Mouse (Mus musculus) Patski (cell line): ENCODE measurements around the gene Amy2a3. TPM values are rescaled to one million over a fixed set of nuclear protein-coding genes. Genes with fewer than 3 reads are reported as not detected.
"Not testable (repeated sequence)": the region's sequence is repeated elsewhere in the genome, so short reads cannot be mapped to it uniquely, and the experiment has no call there.

Experiments
- ATAC-seq: fragments of 100-300 bp; one replicate; pipeline ENCODE4 v1.8.0; 2021
- CTCF ChIA-PET: fragments of 350-600 bp; sonication (Branson Sonifier 250); formaldehyde crosslinking; loops from one replicate; lab custom pipeline; 2022; ENCODE audit warnings: inconsistent platforms; lab: Charles Lee
- POLR2A ChIA-PET: fragments of 350-600 bp; sonication (Branson Sonifier 250); formaldehyde crosslinking; loops from one replicate; lab custom pipeline; 2022; ENCODE audit warnings: antibody characterized with exemption, inconsistent platforms; lab: Charles Lee
- DNase-seq: peaks from one replicate; pipeline ENCODE4 v3.0.0-alpha.2; 2011; ENCODE audit warnings: low read depth, low spot score
- H3K27me3 ChIP-seq: fragments of 371-371 bp; one replicate; pipeline ENCODE4 v1.5.1; 2021
- in situ Hi-C: fragments of 300-500 bp; cut with MboI; formaldehyde crosslinking; loops from 3 replicates; pipeline ENCODE4 v1.11.1; 2018; ENCODE audit warnings: low pct_unique_long_range_greater_than_20kb, mixed read lengths
- polyA plus RNA-seq: library from polyadenylated mRNA; unstranded; gene quantifications from one replicate; pipeline ENCODE4 v1.2.3, GENCODE M21; 2021

Amy2a3 gene
- polyA plus RNA-seq = not detected

GRCm38 (mm10) chr3:113323952-113324351 lies at the start of gene Amy2a3:
Gene Amy2a3 (minus strand): TSS chr3:113324052.
- CTCF ChIA-PET, POLR2A ChIA-PET, DNase-seq, H3K27me3 ChIP-seq, ATAC-seq, in situ Hi-C loops: not testable (repeated sequence)

- CTCF ChIA-PET, DNase-seq, POLR2A ChIA-PET, in situ Hi-C loops, ATAC-seq, H3K27me3 ChIP-seq: not testable (repeated sequence)
Observed at GRCm38 (mm10) chr3:113356558-113356957, 32.7 kb upstream of the Amy2a3 start, which contains the start of gene Amy2a2. Gene Amy2a2 (minus strand): TSS chr3:113356658.

DNA sequence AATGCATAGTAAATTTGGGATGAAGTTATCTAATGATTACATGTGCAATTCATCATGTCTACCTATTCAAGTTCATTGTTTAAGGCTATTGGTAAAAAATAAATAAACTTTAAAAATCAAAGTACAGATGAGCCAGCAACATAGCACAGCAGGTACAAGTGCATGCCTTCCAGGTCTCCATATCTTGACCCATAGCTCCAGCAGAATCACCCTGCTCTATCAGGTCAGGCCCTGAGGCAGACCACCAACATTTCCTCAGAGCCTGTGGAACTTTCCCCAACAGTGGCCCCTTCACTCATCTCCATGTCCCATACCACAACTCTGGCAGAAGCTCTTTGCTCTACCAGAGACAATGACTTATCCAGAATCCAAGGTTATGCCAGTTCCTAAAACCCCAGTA lies 21.6 kb upstream of the Amy2a3 start:
- DNase-seq, CTCF ChIA-PET, ATAC-seq, in situ Hi-C loops, H3K27me3 ChIP-seq, POLR2A ChIA-PET: not testable (repeated sequence)

- POLR2A ChIA-PET, CTCF ChIA-PET, DNase-seq, ATAC-seq, in situ Hi-C loops, H3K27me3 ChIP-seq: not testable (repeated sequence)
Observed at GRCm38 (mm10) chr3:113312937-113313336, 10.9 kb downstream of the Amy2a3 start.

DNA sequence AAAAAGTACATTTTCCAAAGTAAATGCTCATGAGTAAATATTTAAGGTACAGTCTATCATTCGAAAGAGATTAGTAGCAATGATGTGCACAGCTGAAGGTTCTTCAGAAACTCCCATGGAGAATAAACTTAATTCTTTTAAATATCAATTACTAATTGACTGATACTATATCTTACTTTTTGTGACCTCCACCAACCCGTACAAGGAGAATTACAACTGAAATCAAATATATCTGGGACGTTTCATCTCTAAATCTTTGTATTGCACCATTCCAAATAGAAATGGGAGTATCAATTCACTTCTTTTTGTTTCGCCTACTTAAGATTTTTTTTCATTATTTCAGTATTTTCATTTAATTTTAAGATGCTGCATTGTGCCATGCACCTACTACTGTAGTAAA lies 32.5 kb downstream of the Amy2a3 start, which contains the start of gene Amy2a4:
Gene Amy2a4 (minus strand): TSS at position 101 of the 400 bp plus-strand sequence.
- POLR2A ChIA-PET, DNase-seq, in situ Hi-C loops, ATAC-seq, H3K27me3 ChIP-seq, CTCF ChIA-PET: not testable (repeated sequence)

- ATAC-seq, CTCF ChIA-PET, POLR2A ChIA-PET, in situ Hi-C loops, DNase-seq, H3K27me3 ChIP-seq: not testable (repeated sequence)
Observed at GRCm38 (mm10) chr3:113280285-113280684, 43.6 kb downstream of the Amy2a3 start.

- H3K27me3 ChIP-seq, DNase-seq, CTCF ChIA-PET, POLR2A ChIA-PET, ATAC-seq, in situ Hi-C loops: not testable (repeated sequence)
Observed at GRCm38 (mm10) chr3:113279586-113279985, 44.3 kb downstream of the Amy2a3 start.

Other genes with a start within 250 kb of the Amy2a3 start
- not detected for gene Amy2a5, start 65.2 kb downstream of the Amy2a3 start, polyA plus RNA-seq
- gene Amy2a4, start 32.6 kb downstream of the Amy2a3 start, polyA plus RNA-seq = not detected
- gene Amy2a2, start 32.6 kb upstream of the Amy2a3 start, polyA plus RNA-seq = not detected
- gene Amy2a1, start 208.4 kb upstream of the Amy2a3 start, polyA plus RNA-seq = not detected